Mouse (Mus musculus) kidney, embryonic 16.5 days (tissue): ENCODE measurements around the gene Ttc7. TPM values are rescaled to one million over a fixed set of nuclear protein-coding genes. Genes with fewer than 3 reads are reported as not detected.

Experiments used
- ATAC-seq: fragments of 200-750 bp; cut with Nextera tagmentation; 2 replicates; pipeline ENCODE4 v1.8.0; 2017; ENCODE audit warnings: moderate TSS enrichment; ENCODE audit not compliant: low FRiP score, low TSS enrichment
- H3K27ac ChIP-seq: fragments of 300-500 bp; sonication (generic); 2 replicates; pipeline ENCODE4 v1.5.1; 2014; ENCODE audit warnings: low read length
- H3K27me3 ChIP-seq: fragments of 300-500 bp; sonication (generic); 2 replicates; pipeline ENCODE4 v1.6.1; 2014; ENCODE audit warnings: low read length, control low read depth, mixed read lengths; ENCODE audit not compliant: insufficient read depth
- H3K36me3 ChIP-seq: fragments of 300-500 bp; sonication (generic); 2 replicates; pipeline ENCODE4 v1.6.1; 2014; ENCODE audit warnings: low read length, control low read depth, mixed read lengths; ENCODE audit not compliant: insufficient read depth
- H3K4me1 ChIP-seq: fragments of 300-500 bp; sonication (generic); 2 replicates; pipeline ENCODE4 v1.6.1; 2014; ENCODE audit warnings: low read length, control low read depth, mixed read lengths; ENCODE audit not compliant: insufficient read depth
- H3K4me2 ChIP-seq: fragments of 300-500 bp; sonication (generic); replicated peaks from 2 replicates; pipeline ENCODE4 v1.6.1; 2014; ENCODE audit warnings: low read depth, low read length
- H3K4me3 ChIP-seq: fragments of 300-500 bp; sonication (generic); 2 replicates; pipeline ENCODE4 v1.5.1; 2014; ENCODE audit warnings: mild to moderate bottlenecking, low read length
- H3K9ac ChIP-seq: fragments of 300-500 bp; sonication (generic); replicated peaks from 2 replicates; pipeline ENCODE4 v1.6.1; 2014; ENCODE audit warnings: low read length
- H3K9me3 ChIP-seq: fragments of 300-500 bp; sonication (generic); 2 replicates; pipeline ENCODE4 v1.6.1; 2016; ENCODE audit warnings: low read length, control low read depth
- WGBS: fragments of 180-500 bp; shearing (Covaris S2); extraction: QIAGEN DNeasy Blood & Tissue Kit; methylation state at CpG from one replicate; pipeline ENCODE4 v1.1.7; 2014; 5-methylcytosine and 5-hydroxymethylcytosine counted together
- polyA plus RNA-seq: library from polyadenylated mRNA; unstranded; fragments of >200 nt; fragmentation: Nextera tagmentation; extraction: Ambion mirVana; gene quantifications from 2 replicates; pipeline ENCODE4 v1.2.1, GENCODE M21; 2015

The Ttc7 gene
- polyA plus RNA-seq, 1 experiment from 2014 or later: 8.7 TPM

DNA sequence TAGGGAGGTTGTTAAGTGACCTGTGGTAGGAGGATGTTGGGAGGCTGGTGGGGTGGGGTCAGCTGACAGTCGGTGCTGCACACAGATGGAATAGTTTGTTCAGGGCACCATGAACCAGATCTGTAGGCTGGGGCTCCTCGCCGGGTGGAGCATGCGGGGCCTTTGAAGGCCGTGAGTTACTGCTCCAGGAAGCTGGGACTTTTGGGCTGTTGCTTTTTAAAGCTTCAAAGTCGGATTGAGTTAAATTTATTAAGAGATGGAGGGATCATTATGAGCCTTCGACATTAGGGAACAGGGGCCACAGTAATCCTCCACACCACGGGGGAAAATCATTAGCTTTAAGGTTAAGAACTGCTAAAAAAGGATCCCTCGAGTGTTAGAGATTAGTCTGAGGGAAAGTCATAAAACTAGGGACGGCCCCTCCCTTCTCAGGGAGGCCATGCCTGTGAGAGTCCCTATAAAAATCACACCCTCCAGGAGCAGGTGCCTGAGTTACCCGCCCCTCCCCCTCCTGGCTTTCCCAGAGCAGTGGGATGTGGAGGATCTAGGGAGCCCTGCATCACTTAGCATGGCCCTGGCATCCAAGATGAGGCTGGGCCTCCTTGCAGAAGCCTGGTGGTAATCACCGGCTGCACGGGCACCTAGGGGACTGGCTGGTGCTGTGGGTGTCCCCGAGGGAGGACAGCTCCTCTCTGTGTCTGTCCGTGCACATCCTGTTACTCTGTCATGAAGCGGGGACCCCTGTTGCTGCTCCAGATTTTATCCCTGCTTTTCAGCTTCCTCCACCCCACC is 69.6 kb downstream of the Ttc7 start:
- Histone ChIP-seq H3K9ac (peak overlapping the region; percentile 25), H3K9me3 (no peaks in the 10 kb centered on the region), H3K4me1 (peaks cover 41% of the 10 kb centered on the region), H3K4me2 (0 out of 2 replicates have a peak overlapping the region, but pooled peaks have one; percentile 3), H3K27me3 (no peaks in the 10 kb centered on the region), H3K4me3 (no peak overlapping the region), H3K27ac (peak overlapping the region; percentile 85), H3K36me3 (no peaks in the 10 kb centered on the region)
- ATAC-seq: peak; percentile 27
- 14% methylated on average over 16 of the region's 16 CpGs for WGBS

DNA sequence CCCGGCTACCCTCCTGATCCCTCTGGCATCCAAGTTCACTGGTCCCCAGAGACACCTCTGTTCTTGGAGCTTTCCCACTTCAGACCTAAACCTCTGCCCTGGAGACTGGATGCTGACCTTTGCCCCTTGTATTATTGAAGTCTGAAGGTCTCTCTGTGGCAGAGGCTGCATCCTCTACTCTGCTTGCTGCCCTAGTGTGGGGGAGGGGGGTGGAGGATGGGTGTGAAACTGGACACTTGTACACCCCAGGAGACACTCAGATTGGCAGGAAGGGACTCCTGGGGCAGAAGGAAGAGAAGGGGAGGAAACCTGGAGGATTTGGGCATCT is 70.2 kb downstream of the Ttc7 start:
- H3K36me3 ChIP-seq: no peaks in the 10 kb centered on the region
- peaks cover 41% of the 10 kb centered on the region for H3K4me1 ChIP-seq
- no peak overlapping the region; the same call in 1 of the 2 replicates for H3K9ac ChIP-seq
- no peaks in the 10 kb centered on the region for H3K27me3 ChIP-seq
- no peak overlapping the region for H3K4me3 ChIP-seq
- no peak overlapping the region for H3K4me2 ChIP-seq
- no peak overlapping the region; the same call in 1 of the 2 replicates for H3K27ac ChIP-seq
- H3K9me3 ChIP-seq: no peaks in the 10 kb centered on the region
- 10% methylated on average over 1 of the region's 1 CpGs for WGBS
- peak; percentile 28; the same call in 1 of the 2 replicates for ATAC-seq

DNA sequence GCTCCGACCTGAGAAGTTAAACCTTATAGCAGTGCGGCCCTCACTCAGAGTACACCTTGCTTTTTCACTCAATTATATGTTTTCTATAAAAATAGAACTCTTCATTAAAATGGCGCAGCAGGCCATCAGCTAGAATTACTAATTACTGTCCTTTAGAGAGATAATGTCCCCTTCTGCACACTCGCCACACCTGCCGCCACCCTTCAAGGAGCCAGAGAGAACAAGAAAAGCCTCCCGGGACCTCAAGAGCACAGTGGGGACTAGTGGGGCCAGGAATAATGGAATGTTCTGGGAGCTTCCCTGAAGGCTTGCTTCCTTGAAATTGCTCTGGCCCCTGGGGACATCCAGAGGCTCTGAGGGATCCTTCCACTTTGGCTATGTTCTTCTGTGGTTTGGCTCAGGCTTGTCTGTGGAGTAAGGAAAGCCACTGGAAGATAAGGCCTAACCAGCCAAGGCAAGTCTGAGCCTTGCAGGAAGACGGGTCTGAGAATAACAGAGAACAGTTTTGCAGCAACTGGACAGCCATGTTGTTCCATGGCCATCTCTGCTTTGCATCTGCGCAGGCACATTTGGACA is 71.1 kb downstream of the Ttc7 start:
- Histone ChIP-seq H3K27me3 (no peaks in the 10 kb centered on the region), H3K4me1 (peaks cover 39% of the 10 kb centered on the region), H3K9ac (no peak overlapping the region), H3K9me3 (no peaks in the 10 kb centered on the region), H3K4me2 (no peak overlapping the region), H3K27ac (no peak overlapping the region), H3K4me3 (no peak overlapping the region), H3K36me3 (no peaks in the 10 kb centered on the region)
- no peak for ATAC-seq
- WGBS: 92% methylated on average over 8 of the region's 8 CpGs

DNA sequence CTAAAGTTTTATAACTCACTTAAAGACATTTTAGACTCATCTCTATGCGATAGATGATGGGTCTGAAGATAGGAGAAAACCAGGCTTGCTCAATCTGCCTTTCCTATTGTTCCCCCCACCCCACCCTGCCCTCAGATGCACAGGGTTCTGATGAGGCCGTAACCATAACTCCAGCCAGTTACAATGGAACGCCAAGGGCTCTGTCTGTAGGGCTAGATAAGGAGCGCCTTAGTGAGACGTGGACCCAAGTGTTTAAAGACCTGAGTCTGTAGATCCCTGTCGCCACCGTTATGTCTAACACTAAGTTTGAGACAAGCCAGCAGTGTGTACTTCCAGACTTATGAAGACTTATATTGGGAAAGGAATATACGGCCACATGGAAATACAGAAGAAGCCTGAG is 72.8 kb downstream of the Ttc7 start:
- Histone ChIP-seq H3K9me3 (no peaks in the 10 kb centered on the region), H3K4me1 (peaks cover 27% of the 10 kb centered on the region), H3K27ac (no peak overlapping the region), H3K4me3 (no peak overlapping the region), H3K9ac (no peak overlapping the region), H3K27me3 (no peaks in the 10 kb centered on the region), H3K4me2 (no peak overlapping the region), H3K36me3 (no peaks in the 10 kb centered on the region)
- no peak for ATAC-seq
- WGBS: 88% methylated on average over 8 of the region's 8 CpGs

DNA sequence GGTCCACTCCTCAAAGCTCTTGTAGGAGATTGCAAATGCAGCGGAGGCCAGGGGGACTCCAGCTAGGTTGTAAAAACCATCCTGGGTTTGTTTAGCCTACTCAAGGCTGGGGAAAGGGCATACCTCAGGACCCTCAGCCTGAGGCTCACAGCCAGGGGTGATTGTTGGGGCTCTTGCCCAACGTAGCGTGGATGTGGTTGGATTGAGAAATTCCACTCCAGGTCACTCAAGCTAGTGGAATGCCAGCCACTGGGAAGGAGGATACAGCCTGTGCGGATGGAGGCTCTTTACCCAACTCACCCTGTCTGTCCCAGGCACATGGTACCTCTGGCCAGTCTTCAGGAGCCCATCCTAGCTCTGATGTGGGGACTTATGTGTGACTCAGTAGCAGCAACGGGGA is 73.6 kb downstream of the Ttc7 start:
- no peaks in the 10 kb centered on the region for H3K36me3 ChIP-seq
- H3K4me2 ChIP-seq: no peak overlapping the region
- no peak overlapping the region for H3K9ac ChIP-seq
- no peaks in the 10 kb centered on the region for H3K9me3 ChIP-seq
- ATAC-seq: no peak
- H3K27me3 ChIP-seq: no peaks in the 10 kb centered on the region
- 82% methylated on average over 5 of the region's 5 CpGs for WGBS
- no peak overlapping the region for H3K4me3 ChIP-seq
- H3K27ac ChIP-seq: no peak overlapping the region
- H3K4me1 ChIP-seq: peaks cover 19% of the 10 kb centered on the region

DNA sequence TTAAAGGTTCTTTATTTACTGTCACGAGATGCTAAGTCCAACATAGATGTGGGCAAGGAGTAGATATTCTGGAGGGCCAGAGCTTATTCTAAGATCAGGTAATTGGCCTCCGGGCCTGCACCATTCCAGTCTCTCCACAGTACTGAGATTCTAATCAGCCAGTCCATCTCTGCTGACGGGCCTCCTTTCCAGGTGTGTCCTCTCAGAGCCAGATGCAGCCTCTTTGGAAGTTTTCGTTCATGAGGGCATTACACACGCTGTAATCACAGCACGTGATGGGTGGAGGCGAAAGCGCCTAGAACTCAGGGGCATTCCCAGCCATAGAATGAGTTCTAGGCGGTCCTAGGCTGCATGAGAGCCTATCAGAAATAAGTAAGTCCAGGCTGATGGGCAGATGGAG is 74.8 kb downstream of the Ttc7 start:
- H3K27me3 ChIP-seq: no peaks in the 10 kb centered on the region
- no peak overlapping the region for H3K9ac ChIP-seq
- WGBS: 78% methylated on average over 9 of the region's 9 CpGs
- ATAC-seq: no peak
- no peak overlapping the region for H3K27ac ChIP-seq
- no peaks in the 10 kb centered on the region for H3K9me3 ChIP-seq
- no peak overlapping the region for H3K4me2 ChIP-seq
- no peaks in the 10 kb centered on the region for H3K36me3 ChIP-seq
- H3K4me1 ChIP-seq: peaks cover 6% of the 10 kb centered on the region
- H3K4me3 ChIP-seq: no peak overlapping the region

DNA sequence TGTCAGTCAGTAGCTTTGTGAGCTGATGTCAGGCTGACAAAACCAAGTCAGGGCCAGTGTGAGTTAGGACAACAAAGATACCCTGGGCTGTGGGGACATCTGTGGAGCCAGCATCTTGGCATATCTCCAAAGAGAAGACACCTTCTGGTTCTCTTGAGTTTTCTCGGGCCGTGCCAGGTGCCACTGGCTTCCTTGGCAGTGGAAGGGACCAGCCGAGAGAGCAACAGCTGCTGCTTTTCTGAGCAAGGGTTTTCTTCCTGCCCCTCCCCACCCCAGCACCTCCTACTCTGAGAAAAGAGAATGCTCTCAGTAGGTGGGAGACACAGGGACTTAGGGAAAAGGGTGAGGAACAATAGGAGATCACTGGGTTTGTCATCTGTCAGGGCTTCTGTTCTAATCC is 78.4 kb downstream of the Ttc7 start:
- H3K9me3 ChIP-seq: no peaks in the 10 kb centered on the region
- WGBS: 72% methylated on average over 3 of the region's 3 CpGs
- no peaks in the 10 kb centered on the region for H3K27me3 ChIP-seq
- H3K27ac ChIP-seq: no peak overlapping the region
- H3K9ac ChIP-seq: no peak overlapping the region
- H3K4me3 ChIP-seq: no peak overlapping the region
- 0 out of 2 replicates have a peak, but pooled peaks cover 3% of the 10 kb centered on the region for H3K36me3 ChIP-seq
- peaks cover 7% of the 10 kb centered on the region; the same call in 1 of the 2 replicates for H3K4me1 ChIP-seq
- ATAC-seq: no peak
- no peak overlapping the region for H3K4me2 ChIP-seq

DNA sequence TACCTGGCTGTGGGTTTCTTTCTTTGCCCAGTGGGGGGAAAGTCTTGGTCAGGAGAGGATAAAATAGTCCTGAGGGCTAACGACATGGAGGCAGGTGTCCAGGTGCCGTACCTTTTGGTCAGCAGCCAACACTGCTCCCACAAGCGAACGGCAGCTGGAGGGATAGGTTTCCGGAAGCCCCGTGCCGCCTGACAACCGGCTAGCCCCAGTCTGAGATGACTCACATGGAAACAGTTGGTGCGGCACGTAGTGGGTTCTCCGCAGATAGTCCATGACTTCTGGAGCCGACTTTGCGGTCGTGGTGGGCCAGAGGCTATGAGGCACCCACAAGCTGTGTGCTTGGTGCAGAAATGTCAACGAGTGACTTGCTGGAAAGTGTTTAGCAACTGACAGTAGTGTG is 81.4 kb downstream of the Ttc7 start:
- Histone ChIP-seq H3K36me3 (0 out of 2 replicates have a peak, but pooled peaks cover 3% of the 10 kb centered on the region), H3K4me2 (no peak overlapping the region), H3K27me3 (no peaks in the 10 kb centered on the region), H3K4me1 (peaks cover 34% of the 10 kb centered on the region), H3K27ac (no peak overlapping the region), H3K4me3 (no peak overlapping the region), H3K9me3 (no peaks in the 10 kb centered on the region), H3K9ac (no peak overlapping the region)
- 77% methylated on average over 15 of the region's 15 CpGs for WGBS
- ATAC-seq: no peak

DNA sequence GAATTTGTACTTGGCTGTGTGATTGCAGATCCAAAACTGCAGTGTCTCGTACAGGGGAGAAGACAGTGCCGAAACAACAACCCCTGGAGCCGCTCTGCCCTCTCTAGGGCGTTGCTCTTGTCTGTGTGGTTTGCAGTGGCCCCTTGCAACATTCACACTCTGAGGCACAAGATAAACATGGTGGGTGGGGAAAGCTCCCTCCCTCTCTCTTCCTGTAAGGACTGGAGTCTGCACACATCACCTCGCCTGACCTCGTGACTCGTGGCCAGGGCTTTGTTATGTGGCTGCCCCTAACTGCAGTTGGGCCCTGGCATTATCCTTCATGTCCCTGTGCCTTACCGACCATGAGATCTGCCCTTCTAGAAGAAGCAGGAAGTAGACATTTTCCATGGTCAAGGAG is 82.6 kb downstream of the Ttc7 start:
- Histone ChIP-seq H3K9me3 (no peaks in the 10 kb centered on the region), H3K4me2 (no peak overlapping the region), H3K27ac (no peak overlapping the region), H3K9ac (no peak overlapping the region), H3K4me3 (no peak overlapping the region), H3K27me3 (no peaks in the 10 kb centered on the region), H3K36me3 (0 out of 2 replicates have a peak, but pooled peaks cover 3% of the 10 kb centered on the region), H3K4me1 (peaks cover 46% of the 10 kb centered on the region)
- ATAC-seq: no peak
- 51% methylated on average over 8 of the region's 8 CpGs for WGBS

DNA sequence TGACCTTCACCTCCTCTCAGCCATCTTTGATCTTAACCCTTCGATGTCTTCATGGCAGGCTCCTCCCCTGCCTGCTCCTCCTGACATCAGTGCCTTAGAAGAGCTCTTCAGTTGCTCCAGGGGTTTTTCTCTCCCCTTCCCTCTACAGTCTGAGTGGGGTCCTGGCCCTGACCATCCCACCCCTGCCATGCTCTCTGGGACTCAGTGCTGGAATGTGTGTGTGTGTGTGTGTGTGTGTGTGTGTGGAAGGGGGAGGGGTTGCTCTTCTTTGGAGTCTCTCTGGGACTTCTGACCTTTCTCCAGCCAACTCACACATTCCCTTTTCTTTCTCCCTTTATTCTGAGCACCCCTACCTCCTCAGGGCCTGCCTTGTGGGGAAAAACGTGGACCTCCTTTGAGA is 83.8 kb downstream of the Ttc7 start:
- H3K36me3 ChIP-seq: 0 out of 2 replicates have a peak, but pooled peaks cover 3% of the 10 kb centered on the region
- H3K4me1 ChIP-seq: peaks cover 46% of the 10 kb centered on the region
- no peaks in the 10 kb centered on the region for H3K9me3 ChIP-seq
- 16% methylated on average over 2 of the region's 2 CpGs for WGBS
- ATAC-seq: no peak
- no peaks in the 10 kb centered on the region for H3K27me3 ChIP-seq
- H3K4me2 ChIP-seq: no peak overlapping the region
- no peak overlapping the region for H3K4me3 ChIP-seq
- no peak overlapping the region for H3K9ac ChIP-seq
- H3K27ac ChIP-seq: no peak overlapping the region
